Mouse (Mus musculus) liver, embryonic 13.5 days (tissue): ENCODE measurements around the gene Zfp651. TPM values are rescaled to one million over a fixed set of nuclear protein-coding genes. Genes with fewer than 3 reads are reported as not detected.

Source experiments
- ATAC-seq: fragments of 200-750 bp; cut with Nextera tagmentation; 2 replicates; pipeline ENCODE4 v1.8.0; 2017; ENCODE audit warnings: low read depth, mild to moderate bottlenecking, moderate number of reproducible peaks, moderate library complexity
- DNase-seq: peaks from one replicate; pipeline ENCODE4 v3.0.0; 2022
- H3K27ac ChIP-seq: fragments of 300-500 bp; sonication (generic); 2 replicates; pipeline ENCODE4 v1.5.1; 2015; ENCODE audit warnings: moderate library complexity, mild to moderate bottlenecking, inconsistent platforms
- H3K27me3 ChIP-seq: fragments of 300-500 bp; sonication (generic); 2 replicates; pipeline ENCODE4 v1.6.1; 2015; ENCODE audit warnings: mild to moderate bottlenecking, inconsistent platforms
- H3K36me3 ChIP-seq: fragments of 300-500 bp; sonication (generic); 2 replicates; pipeline ENCODE4 v1.6.1; 2015; ENCODE audit warnings: mild to moderate bottlenecking, inconsistent platforms
- H3K4me1 ChIP-seq: fragments of 300-500 bp; sonication (generic); replicated peaks from 2 replicates; pipeline ENCODE4 v1.6.1; 2015; ENCODE audit warnings: inconsistent platforms
- H3K4me2 ChIP-seq: fragments of 300-500 bp; sonication (generic); 2 replicates; pipeline ENCODE4 v1.6.1; 2015; ENCODE audit warnings: inconsistent platforms, mild to moderate bottlenecking, moderate library complexity
- H3K4me3 ChIP-seq: fragments of 300-500 bp; sonication (generic); replicated peaks from 2 replicates; pipeline ENCODE4 v1.5.1; 2015; ENCODE audit warnings: mild to moderate bottlenecking, inconsistent platforms
- H3K9ac ChIP-seq: fragments of 300-500 bp; sonication (generic); 2 replicates; pipeline ENCODE4 v1.6.1; 2015; ENCODE audit warnings: mild to moderate bottlenecking, inconsistent platforms
- H3K9me3 ChIP-seq: fragments of 300-500 bp; sonication (generic); replicated peaks from 2 replicates; pipeline ENCODE4 v1.6.1; 2016; ENCODE audit warnings: inconsistent platforms
- WGBS: fragments of 180-500 bp; shearing (Covaris S2); methylation state at CpG from one replicate; pipeline ENCODE4 v1.1.7; 2015; ENCODE audit not compliant: insufficient replicate concordance; 5-methylcytosine and 5-hydroxymethylcytosine counted together
- polyA plus RNA-seq: library from polyadenylated mRNA; unstranded; fragments of >200 nt; fragmentation: Nextera tagmentation; extraction: Ambion mirVana; gene quantifications from 2 replicates; pipeline ENCODE4 v1.2.1, GENCODE M21; 2015

Zfp651 gene
- polyA plus RNA-seq = 1.2 and 1.3 TPM in 2 replicates

GRCm38 (mm10) chr9:121759091-121760081, at the start of gene Zfp651:
TSS of gene Zfp651 (plus strand) at chr9:121759330.
- no peaks in the 10 kb centered on the region for H3K9me3 ChIP-seq
- no peak for DNase-seq
- H3K27ac ChIP-seq = peak within 1 kb of the TSS; percentile 16; the same call in 1 of the 2 replicates

GRCm38 (mm10) chr9:121709898-121710583, 49.1 kb upstream of the Zfp651 start, which contains the start of gene Ss18l2:
TSS of gene Ss18l2 (plus strand) at chr9:121710329.
- Histone ChIP-seq H3K36me3 (peaks cover 19% of the 10 kb centered on the region), H3K27ac (peak within 1 kb of the TSS; percentile 92), H3K4me2 (peak within 1 kb of the TSS; percentile 88), H3K4me3 (peak within 1 kb of the TSS; percentile 82), H3K9me3 (no peaks in the 10 kb centered on the region), H3K27me3 (no peaks in the 10 kb centered on the region), H3K4me1 (peaks cover 60% of the 10 kb centered on the region), H3K9ac (peak within 1 kb of the TSS; percentile 89)
- DNase-seq (peak; percentile 98), ATAC-seq (peak; percentile 91)
- 5% methylated on average over 37 of the region's 37 CpGs for WGBS

More at GRCm38 (mm10) chr9:121759091-121760081, at the start of gene Zfp651:
- Histone ChIP-seq H3K27me3 (peaks cover 49% of the 10 kb centered on the region), H3K36me3 (peaks cover 27% of the 10 kb centered on the region), H3K4me1 (peaks cover 24% of the 10 kb centered on the region), H3K4me2 (peak within 1 kb of the TSS; percentile 75), H3K9ac (peak within 1 kb of the TSS; percentile 71), H3K4me3 (peak within 1 kb of the TSS; percentile 61)
- peak; percentile 43 for ATAC-seq
- WGBS = under 1% methylated on average over 86 of the region's 97 CpGs

- peak overlapping the region; percentile 92 for H3K27ac ChIP-seq
- no peaks in the 10 kb centered on the region for H3K9me3 ChIP-seq
- peak overlapping the region; percentile 89 for H3K9ac ChIP-seq
- peaks cover 19% of the 10 kb centered on the region for H3K36me3 ChIP-seq
- peak overlapping the region; percentile 82 for H3K4me3 ChIP-seq
- DNase-seq (peak; percentile 57), ATAC-seq (peak; percentile 62)
- under 1% methylated on average over 18 of the region's 18 CpGs for WGBS
- peak overlapping the region; percentile 88 for H3K4me2 ChIP-seq
- peaks cover 56% of the 10 kb centered on the region for H3K4me1 ChIP-seq
- H3K27me3 ChIP-seq = no peaks in the 10 kb centered on the region
These were observed 48.5 kb upstream of the Zfp651 start for GRCm38 (mm10) chr9:121710584-121710975.

GRCm38 (mm10) chr9:121717048-121717447, 42.1 kb upstream of the Zfp651 start:
- DNase-seq (no peak), ATAC-seq (no peak)
- 0 out of 2 replicates have a peak, but pooled peaks cover 2% of the 10 kb centered on the region for H3K9me3 ChIP-seq
- no peak overlapping the region for H3K4me3 ChIP-seq
- H3K4me2 ChIP-seq = no peak overlapping the region
- H3K4me1 ChIP-seq = peaks cover 37% of the 10 kb centered on the region
- H3K27ac ChIP-seq = no peak overlapping the region
- H3K9ac ChIP-seq = no peak overlapping the region
- H3K27me3 ChIP-seq = no peaks in the 10 kb centered on the region
- H3K36me3 ChIP-seq = peaks cover 21% of the 10 kb centered on the region
- 75% methylated on average over 2 of the region's 2 CpGs for WGBS

DNA sequence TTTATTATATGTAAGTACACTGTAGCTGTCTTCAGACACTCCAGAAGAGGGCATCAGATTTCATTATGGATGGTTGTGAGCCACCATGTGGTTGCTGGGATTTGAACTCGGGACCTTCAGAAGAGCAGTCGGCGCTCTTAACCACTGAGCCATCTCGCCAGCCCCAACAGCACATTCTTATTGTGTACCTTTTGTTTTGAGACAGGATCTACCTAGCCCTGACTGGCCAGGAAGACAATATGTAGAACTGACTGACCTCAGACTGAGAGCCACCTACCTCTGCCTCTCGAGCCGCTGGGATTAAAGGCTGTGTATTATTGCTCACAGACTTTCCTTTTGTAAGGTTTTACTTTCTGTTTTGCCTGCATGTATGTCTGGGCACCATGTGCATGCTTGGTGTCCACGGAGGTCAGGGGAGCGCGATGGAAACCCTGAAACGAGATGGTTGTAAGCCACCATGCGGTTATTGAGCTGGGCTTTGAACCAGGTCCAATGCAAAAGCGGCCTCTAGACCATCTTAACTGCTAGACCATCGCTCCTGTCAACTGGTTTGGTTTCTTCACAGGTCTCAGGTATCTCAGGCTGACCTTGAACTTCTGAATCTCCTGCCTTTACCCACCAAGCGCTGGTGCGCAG, 40.9 kb upstream of the Zfp651 start:
- H3K36me3 ChIP-seq = peaks cover 9% of the 10 kb centered on the region
- peak overlapping the region; percentile 94 for H3K9ac ChIP-seq
- DNase-seq (no peak), ATAC-seq (no peak)
- H3K4me3 ChIP-seq = peak overlapping the region; percentile 80
- peaks cover 34% of the 10 kb centered on the region for H3K4me1 ChIP-seq
- 0 out of 2 replicates have a peak, but pooled peaks cover 2% of the 10 kb centered on the region for H3K9me3 ChIP-seq
- H3K27me3 ChIP-seq = no peaks in the 10 kb centered on the region
- peak overlapping the region; percentile 96 for H3K27ac ChIP-seq
- 57% methylated on average over 15 of the region's 15 CpGs for WGBS
- H3K4me2 ChIP-seq = peak overlapping the region; percentile 95

GRCm38 (mm10) chr9:121718792-121719318, 40.3 kb upstream of the Zfp651 start, which contains the start of gene Nktr:
TSS of gene Nktr (plus strand) at chr9:121719169.
- Histone ChIP-seq H3K27me3 (no peaks in the 10 kb centered on the region), H3K4me2 (peak within 1 kb of the TSS; percentile 95), H3K27ac (peak within 1 kb of the TSS; percentile 96), H3K4me3 (peak within 1 kb of the TSS; percentile 80), H3K4me1 (peaks cover 34% of the 10 kb centered on the region), H3K9ac (peak within 1 kb of the TSS; percentile 94), H3K36me3 (0 out of 2 replicates have a peak, but pooled peaks cover 3% of the 10 kb centered on the region), H3K9me3 (0 out of 2 replicates have a peak, but pooled peaks cover 2% of the 10 kb centered on the region)
- ATAC-seq (peak; percentile 98), DNase-seq (peak; percentile 98)
- under 1% methylated on average over 61 of the region's 61 CpGs for whole genome bisulfite sequencing

DNA sequence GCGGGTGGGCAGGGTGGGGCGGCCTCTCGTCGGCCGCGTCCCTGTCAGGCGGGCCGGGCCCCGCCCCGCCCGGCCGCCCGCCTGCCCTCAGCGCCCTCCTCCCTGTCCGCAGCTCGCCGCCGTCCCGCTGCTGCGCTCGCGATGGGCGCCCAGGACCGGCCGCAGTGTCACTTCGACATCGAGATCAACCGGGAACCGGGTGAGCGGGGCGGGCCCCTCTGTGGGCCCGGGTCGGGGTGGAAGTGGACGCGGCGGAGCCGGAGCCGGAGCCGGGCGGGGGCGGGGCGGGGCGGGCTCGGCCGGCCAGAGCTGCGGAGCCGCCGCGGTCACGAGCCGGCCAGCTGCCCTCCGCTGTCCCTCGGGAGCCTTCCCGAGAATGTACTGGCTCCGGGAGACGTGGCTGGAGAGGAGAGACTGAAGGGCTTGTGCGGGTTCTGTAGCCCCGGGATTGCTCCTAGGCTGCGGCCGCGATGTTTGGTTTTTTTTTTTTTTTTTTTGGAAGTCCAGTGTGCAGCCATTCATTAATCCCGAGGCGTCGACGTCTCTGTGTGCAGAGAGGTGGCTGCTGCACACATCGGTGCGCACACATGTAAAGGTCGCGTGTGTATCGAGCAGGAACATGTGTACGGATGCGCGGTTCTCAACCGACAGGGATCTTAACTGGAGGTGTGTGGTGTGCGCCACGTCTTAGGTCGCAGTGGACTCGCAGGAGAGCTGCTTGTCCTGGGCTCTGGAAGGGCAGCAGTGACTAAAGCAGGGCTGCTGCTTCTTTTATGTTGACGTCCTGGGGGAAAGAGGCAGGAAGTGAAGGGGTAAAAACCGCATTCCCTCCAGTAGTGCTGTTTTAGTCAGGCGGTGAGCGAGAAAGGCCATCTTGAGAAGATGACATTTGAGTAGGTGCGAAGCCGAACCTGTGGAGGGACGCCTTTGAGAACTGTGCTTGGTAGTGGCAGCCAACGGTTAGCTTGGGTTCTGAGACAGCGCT, 39.5 kb upstream of the Zfp651 start:
- H3K27ac ChIP-seq = peak overlapping the region; percentile 96
- under 1% methylated on average over 62 of the region's 87 CpGs for WGBS
- no peaks in the 10 kb centered on the region for H3K27me3 ChIP-seq
- peak overlapping the region; percentile 94 for H3K9ac ChIP-seq
- H3K9me3 ChIP-seq = 0 out of 2 replicates have a peak, but pooled peaks cover 2% of the 10 kb centered on the region
- peak overlapping the region; percentile 95 for H3K4me2 ChIP-seq
- DNase-seq (peak; percentile 30), ATAC-seq (peak; percentile 42; the same call in 1 of the 2 replicates)
- peak overlapping the region; percentile 80 for H3K4me3 ChIP-seq
- H3K36me3 ChIP-seq = 0 out of 2 replicates have a peak, but pooled peaks cover 3% of the 10 kb centered on the region
- peaks cover 34% of the 10 kb centered on the region for H3K4me1 ChIP-seq

DNA sequence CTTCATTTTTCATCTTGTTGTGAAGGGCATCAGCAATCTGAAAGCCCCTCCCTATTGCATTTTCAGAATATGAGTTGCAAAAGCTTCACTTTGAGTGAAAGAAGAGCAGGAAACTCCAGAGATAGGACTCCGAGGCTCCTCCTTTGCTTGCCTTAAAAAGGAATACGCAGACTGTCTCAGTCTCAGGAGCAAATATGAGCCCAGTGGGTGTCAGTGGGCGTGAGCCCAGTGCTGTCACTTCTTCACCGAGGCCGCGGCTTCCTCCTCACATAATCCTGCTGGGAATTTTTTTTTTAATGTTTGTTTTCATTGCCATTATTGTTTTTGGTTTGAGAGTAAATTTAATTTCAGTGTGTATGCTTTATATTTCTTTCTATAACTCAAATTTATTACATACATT, 18.6 kb upstream of the Zfp651 start:
- Histone ChIP-seq H3K4me3 (no peak overlapping the region), H3K27ac (no peak overlapping the region), H3K9me3 (no peaks in the 10 kb centered on the region), H3K9ac (no peak overlapping the region), H3K4me2 (no peak overlapping the region), H3K36me3 (peaks cover 72% of the 10 kb centered on the region), H3K4me1 (no peaks in the 10 kb centered on the region), H3K27me3 (no peaks in the 10 kb centered on the region)
- DNase-seq (no peak), ATAC-seq (no peak)
- WGBS = 87% methylated on average over 6 of the region's 6 CpGs

DNA sequence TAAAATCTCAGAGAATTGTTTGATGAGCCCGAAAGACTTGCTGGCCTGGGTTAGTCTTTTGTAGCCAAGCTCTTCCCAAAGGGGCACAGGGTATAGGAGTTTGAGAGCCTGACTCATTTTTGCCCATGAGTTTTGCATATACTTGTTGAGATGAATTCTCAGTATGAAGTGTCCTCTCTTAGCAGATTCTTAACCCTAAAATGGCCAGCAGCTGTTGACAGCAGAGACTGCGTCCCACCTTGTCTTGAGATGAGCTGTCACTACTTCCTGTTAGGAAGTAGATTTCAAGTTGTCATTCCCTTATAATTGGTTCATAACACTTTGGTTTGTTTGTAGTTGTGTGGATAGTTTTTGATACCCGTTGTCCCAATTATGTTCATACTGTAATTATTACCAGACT, 18.0 kb upstream of the Zfp651 start:
- ATAC-seq (no peak), DNase-seq (no peak)
- Histone ChIP-seq H3K27ac (no peak overlapping the region), H3K4me3 (no peak overlapping the region), H3K4me2 (no peak overlapping the region), H3K36me3 (peaks cover 71% of the 10 kb centered on the region), H3K9ac (no peak overlapping the region), H3K27me3 (no peaks in the 10 kb centered on the region), H3K9me3 (no peaks in the 10 kb centered on the region), H3K4me1 (no peaks in the 10 kb centered on the region)
- WGBS = 81% methylated on average over 3 of the region's 3 CpGs
